Mouse (Mus musculus): ENCODE data around the gene Hes5. TPM values are rescaled to one million over a fixed set of nuclear protein-coding genes. Genes with fewer than 3 reads are reported as not detected.

The Hes5 gene
- under 1 TPM in 1 of 2 experiments, not detected in 1; 0.76 TPM for total RNA-seq (2021)
- long read RNA-seq, experiment 1: 0 reads
- long read RNA-seq, experiment 2: 0 reads

GRCm38 (mm10) chr4:154960690-154961225, at the start of gene Hes5:
Hes5 (plus strand) TSS chr4:154960923.
- DNase-seq: no peak

- DNase-seq: no peak
Measured at GRCm38 (mm10) chr4:154911644-154912043, 49.1 kb upstream of the Hes5 start.

GRCm38 (mm10) chr4:154913845-154914244, 46.9 kb upstream of the Hes5 start:
- DNase-seq: no peak

DNA sequence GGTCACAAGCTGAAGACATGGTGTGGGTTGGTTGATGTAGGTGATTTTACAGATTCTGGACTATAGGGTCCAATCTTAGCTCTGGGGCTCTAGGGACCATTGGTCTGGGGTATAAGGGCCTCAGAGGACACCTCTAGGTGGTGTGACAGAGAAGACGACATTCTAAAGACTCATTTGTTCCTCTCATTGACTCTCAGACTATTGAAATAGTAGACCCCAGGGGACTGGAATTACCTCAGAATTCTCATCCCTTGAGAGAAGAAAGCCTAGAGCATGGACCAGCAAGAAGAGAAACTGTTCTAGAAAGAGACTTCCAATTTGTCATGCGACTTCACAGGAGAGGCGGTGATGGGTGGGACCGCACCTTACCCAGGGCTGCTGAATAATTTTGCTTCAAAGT, 46.5 kb upstream of the Hes5 start:
- DNase-seq: no peak

GRCm38 (mm10) chr4:154914707-154915106, 46.0 kb upstream of the Hes5 start:
- DNase-seq: no peak

DNA sequence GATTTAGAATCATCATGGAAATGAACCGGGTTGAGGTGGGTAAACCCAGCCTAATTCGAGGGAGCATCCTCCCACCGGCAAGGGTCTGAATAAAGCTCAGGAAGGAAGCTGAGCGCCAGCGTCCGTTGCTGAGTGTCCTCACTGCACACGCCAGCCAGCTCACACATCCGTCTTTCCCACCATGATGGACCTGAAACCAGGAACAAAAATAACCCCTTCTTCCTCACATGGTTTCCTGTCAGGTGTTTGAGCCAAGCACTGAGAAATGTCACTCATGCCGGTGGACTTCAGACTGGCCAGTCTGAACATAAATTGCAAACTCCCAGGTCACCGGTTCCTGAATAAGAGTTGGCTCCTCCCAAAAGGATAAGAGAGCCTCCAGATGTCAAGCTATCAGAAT, 45.4 kb upstream of the Hes5 start:
- DNase-seq: no peak

DNA sequence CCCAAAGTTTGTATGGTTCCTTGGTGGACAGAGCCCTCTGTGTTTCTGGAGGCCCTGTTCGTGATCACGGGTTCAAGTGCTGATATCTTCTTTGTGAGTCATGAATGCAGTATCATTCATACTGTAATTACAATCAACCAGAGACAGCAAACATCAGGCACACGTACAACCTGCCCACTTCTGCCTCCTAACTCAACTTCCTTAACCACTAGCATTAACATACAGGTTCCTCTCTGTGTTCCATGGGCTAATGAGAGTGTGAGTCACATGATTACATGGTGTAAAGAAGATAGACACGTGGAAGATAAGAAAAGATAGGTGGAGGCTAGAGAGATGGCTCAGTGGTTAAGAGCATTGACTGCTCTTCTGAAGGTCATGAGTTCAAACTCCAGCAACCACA, 44.1 kb upstream of the Hes5 start:
- no peak for DNase-seq

DNA sequence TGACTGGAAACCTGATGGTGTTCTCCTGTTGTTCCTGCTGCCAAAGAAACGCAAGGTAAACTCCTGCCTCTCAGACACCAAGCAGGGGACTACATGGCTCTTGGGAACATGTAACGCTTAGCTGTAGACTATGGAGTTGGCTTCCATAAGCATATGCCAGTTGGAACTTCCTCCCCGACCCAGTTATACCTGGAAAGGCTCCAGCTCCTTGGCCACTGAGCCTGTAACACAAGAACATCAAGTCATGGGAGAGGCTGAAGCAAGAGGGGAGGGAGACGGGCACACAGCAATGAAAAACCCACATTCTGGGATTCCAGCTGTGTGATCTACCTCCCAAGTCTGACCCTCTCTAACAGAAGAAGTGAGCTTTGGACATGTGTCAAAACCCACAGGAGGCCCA, 38.4 kb upstream of the Hes5 start:
- no peak for DNase-seq

DNA sequence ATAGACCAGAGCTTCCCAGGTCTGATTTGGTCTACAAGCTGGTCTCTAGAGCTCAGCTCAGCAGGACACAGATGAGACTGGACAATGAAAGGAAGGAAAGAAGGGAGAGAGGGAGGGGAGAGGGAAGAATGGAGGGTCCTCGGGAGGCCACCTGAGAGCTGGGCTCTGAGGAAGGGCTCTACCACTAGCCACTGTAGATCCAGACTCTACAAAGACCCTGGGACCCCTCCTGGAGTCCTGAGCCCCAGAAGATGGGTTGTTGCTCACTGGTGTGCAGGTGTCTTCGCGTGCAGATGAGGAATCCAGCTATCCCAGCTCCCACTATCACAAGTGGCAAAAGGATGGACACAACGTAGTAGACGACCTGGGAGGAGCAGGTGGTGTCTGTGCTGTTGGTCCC, 37.8 kb upstream of the Hes5 start:
- no peak for DNase-seq

- DNase-seq: no peak
Measured at GRCm38 (mm10) chr4:154925413-154925812, 35.3 kb upstream of the Hes5 start.

- no peak for DNase-seq
Measured at GRCm38 (mm10) chr4:154926969-154927898, 33.5 kb upstream of the Hes5 start.

GRCm38 (mm10) chr4:154927899-154928337, 32.8 kb upstream of the Hes5 start:
- DNase-seq: no peak

GRCm38 (mm10) chr4:154928395-154929087, 32.2 kb upstream of the Hes5 start, which contains the start of gene Tnfrsf14:
Tnfrsf14 (minus strand) TSS chr4:154928563.
- no peak for DNase-seq

DNA sequence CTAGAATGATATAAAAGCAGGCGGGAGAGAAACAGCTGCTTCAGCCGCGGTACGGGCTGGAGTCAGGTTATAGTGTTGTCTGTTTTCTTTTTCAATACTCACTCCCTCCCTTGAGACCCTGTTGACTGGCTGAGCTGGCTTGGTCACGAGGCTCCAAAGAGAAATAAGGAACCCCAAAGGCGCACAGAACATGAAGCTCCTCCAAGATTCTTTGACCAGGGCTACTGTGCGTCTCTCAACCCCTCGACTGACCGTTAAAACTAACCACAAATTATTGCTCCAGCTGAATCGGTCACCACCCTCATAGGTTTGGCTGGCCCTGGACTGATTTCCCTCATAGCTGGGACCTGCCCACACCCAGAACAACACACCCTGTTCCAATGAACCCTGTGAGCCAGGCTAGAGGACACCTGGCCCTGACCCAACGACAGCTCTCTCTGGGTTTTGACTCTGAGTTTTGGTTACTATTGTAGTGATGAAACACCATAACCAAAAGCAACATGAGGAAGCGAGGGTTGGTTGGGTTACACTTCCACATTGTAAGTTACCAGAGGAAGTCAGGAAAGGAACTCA, 31.5 kb upstream of the Hes5 start:
- DNase-seq: peak; percentile 49

GRCm38 (mm10) chr4:154933306-154933907, 27.3 kb upstream of the Hes5 start:
- no peak for DNase-seq

- no peak for DNase-seq
Measured at GRCm38 (mm10) chr4:154934800-154935199, 25.9 kb upstream of the Hes5 start.

DNA sequence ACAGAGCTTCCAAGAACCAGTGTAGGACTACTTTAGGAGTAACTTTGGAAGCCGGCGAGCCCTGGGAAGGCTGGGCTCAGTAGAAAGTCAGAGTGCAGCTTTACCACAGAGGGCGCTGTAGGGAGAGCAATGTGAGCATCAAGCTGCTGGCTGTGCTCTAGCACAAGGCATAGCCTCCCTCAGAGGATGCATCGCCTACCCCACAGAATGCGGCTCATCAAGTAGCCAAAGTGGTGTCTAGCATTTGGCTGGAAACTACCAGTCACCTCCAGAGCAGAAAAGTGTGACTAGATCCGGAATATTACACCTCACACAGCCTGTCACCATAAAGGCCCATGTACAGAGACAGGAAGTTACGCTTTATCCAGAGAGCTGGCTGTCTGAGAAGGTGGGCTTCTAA, 24.9 kb upstream of the Hes5 start:
- no peak for DNase-seq

DNA sequence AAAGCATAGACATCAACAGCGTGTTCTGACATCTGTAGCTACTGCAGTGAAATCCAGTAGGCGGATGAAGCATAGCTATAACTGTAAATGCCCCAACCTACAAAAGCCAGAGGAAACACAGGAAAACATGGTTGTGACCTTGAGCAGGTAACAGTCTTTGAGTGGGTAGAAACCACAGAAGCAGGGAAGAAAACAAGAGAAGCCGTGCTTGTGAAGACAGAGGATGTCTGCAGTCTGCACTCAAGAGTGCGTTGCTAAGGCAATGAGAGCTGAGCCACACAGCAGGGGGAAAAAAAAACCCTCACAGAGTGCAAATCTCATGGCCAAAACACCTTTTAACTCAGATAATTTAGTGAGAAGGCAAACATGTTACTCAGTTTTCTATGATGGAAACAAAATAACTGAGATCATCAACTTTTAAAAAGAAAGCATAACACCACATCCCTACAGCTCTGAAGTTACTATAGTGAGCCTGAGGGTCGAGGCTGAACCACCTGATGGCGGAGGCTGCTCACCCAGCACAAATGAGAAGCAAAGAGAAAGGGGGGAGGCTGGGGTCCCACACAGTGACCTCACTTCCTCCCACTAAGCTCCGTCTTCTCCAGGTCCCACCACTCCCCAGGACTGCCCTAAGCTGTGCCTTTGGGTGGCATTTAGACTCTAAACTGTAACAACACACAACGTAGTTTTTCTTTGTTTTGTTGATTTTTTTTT, 24.0 kb upstream of the Hes5 start:
- DNase-seq: no peak

DNA sequence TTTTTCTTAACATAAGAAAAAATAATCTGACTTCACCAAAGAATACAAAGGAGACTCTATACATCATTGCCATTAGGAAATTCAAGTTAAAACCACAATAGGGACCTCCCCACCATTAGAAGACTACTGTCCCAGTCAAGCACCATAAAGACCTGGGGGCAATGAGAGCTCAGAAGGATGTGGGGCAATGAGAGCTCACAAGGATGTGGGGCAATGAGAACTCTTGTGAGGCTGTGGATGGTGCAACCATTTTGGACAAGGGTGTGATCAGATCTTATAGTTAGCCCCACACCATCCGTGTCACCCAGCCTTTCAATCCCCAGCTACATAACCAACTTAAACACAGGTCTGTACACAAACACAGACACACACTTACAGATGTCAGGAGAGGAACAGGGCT, 23.0 kb upstream of the Hes5 start:
- DNase-seq: no peak

DNA sequence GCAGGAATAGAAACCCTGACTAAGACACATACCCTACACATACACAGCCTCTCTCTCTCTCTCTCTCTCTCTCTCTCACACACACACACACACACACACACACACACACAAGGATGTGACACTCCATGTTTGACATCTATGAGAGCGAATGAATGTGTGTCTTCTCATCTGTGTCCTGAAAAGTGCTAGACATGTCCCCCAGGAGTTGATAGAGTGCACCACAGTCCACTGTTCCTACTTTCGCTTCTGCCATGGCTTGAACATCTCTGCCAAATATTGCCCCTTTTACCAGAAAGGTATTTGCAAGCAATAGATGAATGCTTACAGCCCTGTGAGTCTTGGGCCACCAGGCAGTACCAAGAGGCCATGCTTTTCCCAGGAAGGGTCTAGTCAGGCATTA, 20.6 kb upstream of the Hes5 start:
- no peak for DNase-seq

DNA sequence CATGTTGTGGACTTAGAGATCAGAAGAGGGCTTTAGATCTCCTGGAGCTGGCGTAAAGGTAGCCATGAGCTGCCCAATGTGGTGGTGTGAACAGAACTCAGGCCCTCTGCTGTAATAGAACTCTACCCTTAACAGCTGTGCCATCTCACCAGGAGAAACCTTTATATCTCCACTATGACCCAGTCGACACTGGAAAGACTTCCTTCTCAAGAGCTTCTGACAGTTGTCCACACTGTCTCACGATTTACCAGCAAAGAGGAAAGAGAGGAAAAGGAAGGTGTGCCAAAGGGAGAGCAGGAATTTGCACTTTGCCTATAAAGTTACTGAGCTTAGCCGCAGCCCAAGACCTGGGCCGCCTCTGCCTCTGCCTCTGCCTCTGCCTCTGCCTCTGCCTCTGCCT, 18.9 kb upstream of the Hes5 start:
- no peak for DNase-seq
